Mouse (Mus musculus): Measurements from ENCODE around the gene B3galt5. TPM values are rescaled to one million over a fixed set of nuclear protein-coding genes. Genes with fewer than 3 reads are reported as not detected.
"Not testable (repeated sequence)": the region's sequence is repeated elsewhere in the genome, so short reads cannot be mapped to it uniquely, and the experiment has no call there.

B3galt5 gene
- polyA plus RNA-seq, 1 experiment from 2014 or later, result 0.43 TPM

DNA sequence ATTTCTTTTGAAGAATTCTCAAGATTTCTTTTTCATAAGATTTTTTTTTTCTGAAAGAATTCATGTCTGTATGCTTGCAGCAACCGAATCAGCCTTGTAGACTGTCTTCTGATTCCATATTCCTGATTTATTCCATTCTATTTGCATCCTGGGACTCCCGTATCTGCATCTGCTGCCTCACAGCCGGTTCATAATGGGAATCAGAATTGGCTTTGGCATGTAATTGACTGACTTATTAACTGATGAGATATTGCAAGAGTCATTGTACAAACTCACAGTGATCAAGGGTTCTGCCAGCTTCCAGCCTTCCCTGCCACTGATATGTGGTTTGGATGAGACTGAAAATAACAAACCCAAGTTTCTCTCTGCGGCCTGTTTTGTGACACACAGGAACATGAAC is 67.8 kb downstream of the B3galt5 start:
- Histone ChIP-seq H3K9me3 (no peaks in the 10 kb centered on the region), H3K27ac (no peak overlapping the region), H3K4me1 (replicated peaks) (0 out of 2 replicates have a peak, but pooled peaks cover 2% of the 10 kb centered on the region), H3K36me3 (no peaks in the 10 kb centered on the region), H3K4me2 (no peak overlapping the region), H3K27me3 (no peaks in the 10 kb centered on the region), H3K4me3 (replicated peaks) (no peak overlapping the region), H3K9ac (replicated peaks) (no peak overlapping the region)
- ATAC-seq (ENCODE audit: insufficient number of reproducible peaks, insufficient read depth, low FRiP score, low TSS enrichment, low read depth), result no peak
- WGBS, result 80% methylated on average over 4 of the region's 4 CpGs

DNA sequence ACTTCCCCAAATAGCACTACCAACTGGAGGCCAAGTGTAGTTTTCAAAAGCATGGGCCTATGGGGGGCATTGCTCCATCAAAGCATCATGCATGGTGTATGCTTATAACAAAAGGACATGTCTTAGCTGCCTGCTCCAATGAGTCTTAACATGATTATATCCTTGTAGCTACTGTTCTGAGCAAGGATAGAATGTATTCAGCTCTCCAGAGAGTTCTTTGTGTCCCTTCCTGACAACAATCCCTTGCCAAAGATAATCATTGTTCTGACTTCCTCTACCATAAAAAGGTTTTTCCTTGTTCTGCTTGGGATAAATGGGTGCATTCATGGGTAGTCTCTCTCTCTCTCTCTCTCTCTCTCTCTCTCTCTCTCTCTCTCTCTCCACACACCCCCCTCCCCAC is 68.8 kb downstream of the B3galt5 start:
- ATAC-seq (ENCODE audit: insufficient number of reproducible peaks, insufficient read depth, low FRiP score, low TSS enrichment, low read depth), result no peak
- no peaks in the 10 kb centered on the region for H3K4me1 ChIP-seq (replicated peaks)
- H3K4me3 ChIP-seq (replicated peaks), result no peak overlapping the region
- H3K4me2 ChIP-seq, result no peak overlapping the region
- H3K9ac ChIP-seq (replicated peaks), result no peak overlapping the region
- H3K27me3 ChIP-seq, result no peaks in the 10 kb centered on the region
- H3K36me3 ChIP-seq, result no peaks in the 10 kb centered on the region
- H3K9me3 ChIP-seq, result no peaks in the 10 kb centered on the region
- H3K27ac ChIP-seq, result no peak overlapping the region

DNA sequence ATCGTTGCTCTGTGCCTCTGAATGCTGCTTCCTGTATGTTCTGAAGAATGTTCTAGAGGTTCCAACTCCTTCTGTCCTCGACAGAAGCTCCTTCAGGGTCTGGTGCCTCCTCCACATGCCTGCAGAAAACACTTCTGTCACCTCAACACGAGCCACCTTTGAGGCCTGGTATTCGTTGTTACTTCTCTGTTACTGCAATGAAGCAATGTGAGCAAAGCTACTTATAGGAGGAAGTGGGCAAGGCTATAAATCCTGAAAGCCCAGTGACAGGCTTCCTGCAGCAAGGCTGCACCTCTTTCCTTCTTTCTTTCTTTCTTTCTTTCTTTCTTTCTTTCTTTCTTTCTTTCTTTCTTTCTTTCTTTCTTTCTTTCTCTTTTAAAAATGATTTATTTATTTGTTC is 71.3 kb downstream of the B3galt5 start:
- no peaks in the 10 kb centered on the region for H3K4me1 ChIP-seq (replicated peaks)
- no peak for ATAC-seq (ENCODE audit: insufficient number of reproducible peaks, insufficient read depth, low FRiP score, low TSS enrichment, low read depth)
- H3K27me3 ChIP-seq, result no peaks in the 10 kb centered on the region
- H3K27ac ChIP-seq, result no peak overlapping the region
- no peak overlapping the region for H3K4me2 ChIP-seq
- H3K4me3 ChIP-seq (replicated peaks), result no peak overlapping the region
- WGBS, result 55% methylated on average over 4 of the region's 4 CpGs
- H3K9ac ChIP-seq (replicated peaks), result no peak overlapping the region
- no peaks in the 10 kb centered on the region for H3K9me3 ChIP-seq
- no peaks in the 10 kb centered on the region for H3K36me3 ChIP-seq

DNA sequence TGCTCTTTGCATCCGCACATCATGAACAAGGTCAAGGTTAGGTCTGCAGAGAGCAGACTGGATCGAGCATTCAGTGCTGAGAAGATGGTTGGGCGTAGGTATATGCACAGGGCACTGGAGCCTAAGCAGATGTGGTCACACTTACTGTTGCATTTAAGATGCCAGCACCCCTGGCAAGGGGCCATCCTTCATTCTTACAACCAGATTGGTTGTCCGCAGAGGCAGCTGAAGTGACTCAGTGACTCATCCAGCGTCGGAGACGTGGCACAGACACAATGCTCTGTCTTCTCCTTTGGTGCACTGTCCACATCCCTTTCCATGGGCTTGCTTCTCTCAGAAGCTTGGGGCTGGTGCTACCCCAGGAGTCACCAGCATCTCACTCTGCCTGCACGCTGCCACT is 82.2 kb downstream of the B3galt5 start:
- H3K4me1 ChIP-seq (replicated peaks), result no peaks in the 10 kb centered on the region
- no peak overlapping the region for H3K27ac ChIP-seq
- 91% methylated on average over 8 of the region's 8 CpGs for WGBS
- no peak overlapping the region for H3K4me2 ChIP-seq
- no peak for ATAC-seq (ENCODE audit: insufficient number of reproducible peaks, insufficient read depth, low FRiP score, low TSS enrichment, low read depth)
- no peaks in the 10 kb centered on the region for H3K36me3 ChIP-seq
- no peak overlapping the region for H3K9ac ChIP-seq (replicated peaks)
- H3K9me3 ChIP-seq, result no peaks in the 10 kb centered on the region
- no peaks in the 10 kb centered on the region for H3K27me3 ChIP-seq
- no peak overlapping the region for H3K4me3 ChIP-seq (replicated peaks)

DNA sequence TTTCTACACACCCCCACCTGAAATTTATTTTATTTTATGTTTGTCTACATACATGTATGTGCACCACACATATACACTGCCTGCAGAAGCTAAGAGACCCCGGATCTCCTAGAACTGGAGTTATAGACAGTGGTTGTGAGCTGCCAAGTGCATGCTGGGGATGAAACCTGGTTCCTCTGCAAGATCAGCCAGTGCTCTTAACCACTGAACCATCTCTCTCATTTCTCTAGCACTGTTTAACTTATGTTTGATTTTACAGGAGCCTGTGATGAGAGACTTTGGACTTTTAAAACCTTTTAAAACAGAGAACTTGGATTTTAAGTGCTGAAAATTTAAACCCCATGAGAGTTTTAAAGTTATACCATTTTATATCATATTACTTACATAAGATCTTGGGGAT is 87.1 kb downstream of the B3galt5 start:
- no peaks in the 10 kb centered on the region for H3K27me3 ChIP-seq
- H3K9ac ChIP-seq (replicated peaks), result no peak overlapping the region
- no peak overlapping the region for H3K4me2 ChIP-seq
- WGBS, result 83% methylated on average over 1 of the region's 1 CpGs
- H3K9me3 ChIP-seq, result no peaks in the 10 kb centered on the region
- no peaks in the 10 kb centered on the region for H3K36me3 ChIP-seq
- ATAC-seq (ENCODE audit: insufficient number of reproducible peaks, insufficient read depth, low FRiP score, low TSS enrichment, low read depth), result no peak
- H3K4me1 ChIP-seq (replicated peaks), result peaks cover 21% of the 10 kb centered on the region
- no peak overlapping the region for H3K4me3 ChIP-seq (replicated peaks)
- no peak overlapping the region for H3K27ac ChIP-seq

DNA sequence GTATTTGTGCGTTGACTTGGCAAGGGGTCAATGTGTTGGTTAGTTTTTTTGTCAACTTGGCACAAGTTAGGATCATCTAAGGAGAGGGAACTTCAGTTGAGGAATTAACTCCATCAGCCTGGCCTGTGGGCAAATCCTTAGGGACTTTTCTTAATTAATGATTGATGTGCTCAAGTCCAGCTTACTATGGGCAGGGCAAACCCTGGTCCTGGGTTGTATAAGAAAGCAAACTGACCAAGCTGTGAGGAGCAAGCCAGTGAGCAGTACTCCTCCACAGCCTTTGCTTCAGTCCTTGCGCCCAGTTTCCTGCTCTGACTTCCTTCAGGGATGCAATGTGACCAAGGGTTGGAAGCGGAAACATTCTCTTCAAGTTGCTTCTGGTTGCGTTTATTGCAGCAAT is 87.6 kb downstream of the B3galt5 start:
- no peak for ATAC-seq (ENCODE audit: insufficient number of reproducible peaks, insufficient read depth, low FRiP score, low TSS enrichment, low read depth)
- H3K4me3 ChIP-seq (replicated peaks), result no peak overlapping the region
- WGBS, result 88% methylated on average over 4 of the region's 4 CpGs
- no peak overlapping the region for H3K9ac ChIP-seq (replicated peaks)
- H3K9me3 ChIP-seq, result no peaks in the 10 kb centered on the region
- no peaks in the 10 kb centered on the region for H3K27me3 ChIP-seq
- H3K4me1 ChIP-seq (replicated peaks), result peaks cover 21% of the 10 kb centered on the region
- no peaks in the 10 kb centered on the region for H3K36me3 ChIP-seq
- H3K4me2 ChIP-seq, result no peak overlapping the region
- H3K27ac ChIP-seq, result no peak overlapping the region

DNA sequence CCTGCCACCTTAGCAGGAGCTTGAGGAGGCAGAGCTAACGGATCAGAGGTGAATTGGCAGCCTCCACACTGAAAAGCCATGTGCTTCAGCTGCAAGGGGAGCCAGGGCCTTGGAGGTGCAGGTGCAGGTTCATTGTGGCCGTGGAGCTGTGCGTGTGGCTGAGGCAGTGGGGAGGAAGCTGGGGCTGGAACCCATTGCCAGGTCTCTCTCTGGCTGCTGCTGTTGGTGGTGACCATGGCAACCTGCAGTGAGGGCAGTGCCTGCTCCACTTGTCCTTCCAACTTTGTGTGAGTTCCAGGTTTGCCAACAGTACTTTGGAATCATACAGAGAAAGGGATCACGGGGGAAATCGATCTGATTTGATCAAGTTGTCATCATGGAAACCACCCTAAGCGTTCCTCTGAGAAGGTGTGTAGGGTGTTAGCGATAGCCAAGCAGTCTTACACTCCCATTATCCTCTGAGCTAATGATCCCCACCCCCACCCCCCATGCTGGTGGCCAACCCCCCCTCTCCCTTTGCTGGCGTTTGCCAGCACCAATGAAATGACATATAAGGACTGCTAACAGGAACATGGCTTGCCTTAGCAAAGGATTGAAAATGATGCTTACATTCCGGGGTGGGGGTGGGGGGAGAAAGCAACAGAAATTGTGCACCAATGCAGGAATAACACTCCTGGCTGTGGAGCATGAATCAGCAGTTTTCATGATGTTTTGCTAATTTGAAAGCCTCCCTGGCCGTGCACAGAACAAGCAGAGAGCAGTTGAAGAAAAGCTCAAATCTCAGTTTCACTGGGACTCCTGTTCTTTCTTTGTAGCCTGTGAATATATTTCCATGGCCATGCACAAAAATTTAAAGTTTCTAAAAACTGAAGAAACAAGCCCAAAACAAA is 90.8 kb downstream of the B3galt5 start:
- Histone ChIP-seq H3K36me3 (no peaks in the 10 kb centered on the region), H3K4me2 (no peak overlapping the region), H3K4me1 (replicated peaks) (peaks cover 21% of the 10 kb centered on the region), H3K4me3 (replicated peaks) (no peak overlapping the region), H3K9me3 (no peaks in the 10 kb centered on the region), H3K9ac (replicated peaks) (no peak overlapping the region), H3K27me3 (no peaks in the 10 kb centered on the region), H3K27ac (no peak overlapping the region)
- no peak for ATAC-seq (ENCODE audit: insufficient number of reproducible peaks, insufficient read depth, low FRiP score, low TSS enrichment, low read depth)
- WGBS, result 41% methylated on average over 10 of the region's 10 CpGs

DNA sequence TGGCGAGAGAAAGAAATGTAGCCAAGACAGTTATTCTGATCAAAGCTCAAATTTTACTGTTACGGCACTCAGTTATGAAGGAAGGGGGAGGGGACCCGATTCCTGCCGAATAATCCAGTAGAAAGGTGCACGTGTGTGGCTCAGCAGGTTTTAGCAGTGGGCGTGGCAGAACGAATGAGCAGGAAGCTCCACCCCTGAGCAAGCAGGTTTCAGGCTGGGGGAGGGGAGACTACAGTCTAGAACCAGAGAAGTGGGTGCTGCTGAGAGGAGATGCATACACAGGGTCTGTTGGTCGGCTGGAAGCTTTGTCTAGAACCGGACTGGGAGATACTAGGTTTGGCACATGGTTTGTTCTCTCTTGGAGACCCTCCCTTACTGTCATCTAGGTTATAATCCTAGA is 91.7 kb downstream of the B3galt5 start:
- not testable (repeated sequence) for H3K4me3 ChIP-seq (replicated peaks); H3K27me3 ChIP-seq; ATAC-seq (ENCODE audit: insufficient number of reproducible peaks, insufficient read depth, low FRiP score, low TSS enrichment, low read depth); H3K9ac ChIP-seq (replicated peaks); H3K9me3 ChIP-seq; H3K27ac ChIP-seq; H3K36me3 ChIP-seq
- 36% methylated on average over 9 of the region's 9 CpGs for WGBS
- Histone ChIP-seq H3K4me2 (0 out of 2 replicates have a peak overlapping the region, but pooled peaks have one; percentile 10), H3K4me1 (replicated peaks) (peaks cover 21% of the 10 kb centered on the region)

DNA sequence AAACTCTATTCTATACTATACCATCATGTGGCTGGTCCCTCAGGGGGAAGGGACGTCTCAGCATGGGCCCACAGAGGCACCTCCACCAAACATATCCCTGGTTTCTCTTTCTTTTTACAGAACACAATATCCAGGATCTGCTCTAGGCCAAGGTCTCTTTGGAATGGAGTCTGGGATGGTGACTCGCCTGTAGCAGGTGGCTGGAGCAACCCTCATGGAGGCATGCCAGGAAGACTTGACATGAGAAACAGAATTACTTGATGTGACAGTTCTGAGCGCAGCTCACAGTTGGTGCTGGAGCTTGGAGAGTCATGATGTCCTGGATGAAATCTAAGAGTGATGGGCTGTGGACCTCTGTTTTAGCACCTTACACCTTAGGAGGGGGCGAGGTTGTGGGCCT is 104.0 kb downstream of the B3galt5 start:
- H3K27ac ChIP-seq, result no peak overlapping the region
- peaks cover 12% of the 10 kb centered on the region; the same call in 1 of the 2 replicates for H3K27me3 ChIP-seq
- H3K4me1 ChIP-seq (replicated peaks), result 0 out of 2 replicates have a peak, but pooled peaks cover 1% of the 10 kb centered on the region
- no peak overlapping the region for H3K4me3 ChIP-seq (replicated peaks)
- no peak overlapping the region for H3K4me2 ChIP-seq
- 85% methylated on average over 4 of the region's 4 CpGs for WGBS
- no peak for ATAC-seq (ENCODE audit: insufficient number of reproducible peaks, insufficient read depth, low FRiP score, low TSS enrichment, low read depth)
- no peaks in the 10 kb centered on the region for H3K9me3 ChIP-seq
- H3K36me3 ChIP-seq, result no peaks in the 10 kb centered on the region
- H3K9ac ChIP-seq (replicated peaks), result no peak overlapping the region

DNA sequence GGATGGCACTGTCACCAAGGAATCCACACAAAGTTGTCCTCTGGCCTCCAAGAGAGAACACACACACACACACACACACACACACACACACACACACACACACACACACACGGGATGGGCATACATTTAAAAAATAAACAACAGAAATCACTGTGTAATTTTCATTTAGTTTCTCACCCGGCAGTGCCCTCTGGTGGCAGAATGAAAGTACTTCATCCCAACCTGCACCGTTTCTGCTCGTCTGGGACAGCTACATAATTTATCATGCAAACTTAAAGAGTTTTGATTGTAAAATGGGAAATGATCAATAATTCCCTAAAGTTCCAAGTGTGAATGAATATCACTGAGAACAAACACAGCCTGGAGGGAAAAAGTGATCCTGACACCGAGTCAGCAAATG is 105.7 kb downstream of the B3galt5 start:
- Histone ChIP-seq H3K36me3 (no peaks in the 10 kb centered on the region), H3K4me2 (no peak overlapping the region), H3K4me1 (replicated peaks) (0 out of 2 replicates have a peak, but pooled peaks cover 3% of the 10 kb centered on the region), H3K27me3 (peaks cover 13% of the 10 kb centered on the region; the same call in 1 of the 2 replicates), H3K4me3 (replicated peaks) (no peak overlapping the region), H3K9me3 (no peaks in the 10 kb centered on the region), H3K27ac (no peak overlapping the region), H3K9ac (replicated peaks) (no peak overlapping the region)
- no peak for ATAC-seq (ENCODE audit: insufficient number of reproducible peaks, insufficient read depth, low FRiP score, low TSS enrichment, low read depth)
- 12% methylated on average over 5 of the region's 5 CpGs for WGBS

DNA sequence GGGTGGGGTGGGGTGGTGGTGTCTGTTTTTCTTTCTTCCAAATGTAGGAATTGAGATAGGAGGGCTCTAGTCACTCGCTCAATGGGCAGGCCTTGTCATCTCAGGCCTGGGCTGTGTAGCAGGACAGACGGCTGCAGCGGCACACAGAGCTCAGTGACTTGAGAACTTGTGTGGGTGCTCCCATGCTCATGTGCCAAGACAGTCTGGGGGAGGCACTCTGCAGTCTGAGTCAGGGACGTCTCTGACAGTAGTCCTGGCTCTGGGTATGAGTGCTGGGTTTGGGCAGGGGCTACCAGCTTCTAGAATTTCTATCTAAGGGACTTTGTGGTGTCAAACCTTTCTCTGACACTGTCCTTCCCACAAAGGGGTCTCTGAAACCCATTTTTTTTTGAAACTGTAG is 106.3 kb downstream of the B3galt5 start:
- Histone ChIP-seq H3K27me3 (peaks cover 13% of the 10 kb centered on the region; the same call in 1 of the 2 replicates), H3K4me2 (no peak overlapping the region), H3K36me3 (no peaks in the 10 kb centered on the region), H3K9me3 (no peaks in the 10 kb centered on the region), H3K4me1 (replicated peaks) (0 out of 2 replicates have a peak, but pooled peaks cover 3% of the 10 kb centered on the region), H3K9ac (replicated peaks) (no peak overlapping the region), H3K4me3 (replicated peaks) (no peak overlapping the region), H3K27ac (no peak overlapping the region)
- 84% methylated on average over 4 of the region's 4 CpGs for WGBS
- no peak for ATAC-seq (ENCODE audit: insufficient number of reproducible peaks, insufficient read depth, low FRiP score, low TSS enrichment, low read depth)

DNA sequence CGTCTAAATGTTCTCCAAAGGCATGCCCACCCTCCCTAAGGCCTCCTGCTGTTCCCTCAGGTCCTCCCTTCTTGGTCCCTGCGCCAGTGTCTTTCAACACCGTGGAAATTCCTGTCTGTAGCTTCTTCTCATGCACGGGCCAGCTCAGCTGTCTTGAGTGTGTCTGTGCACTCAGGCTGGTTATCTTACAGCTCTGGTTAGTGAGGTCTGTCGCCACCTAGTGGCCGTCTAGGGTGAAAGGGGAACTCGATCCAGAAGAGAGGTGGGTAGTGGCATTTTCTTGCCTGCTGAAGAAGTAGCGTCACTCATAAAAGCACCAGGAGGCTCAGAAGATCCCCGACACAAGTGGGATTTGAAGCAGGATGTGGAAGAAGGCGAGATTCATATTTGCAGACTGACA is 109.5 kb downstream of the B3galt5 start:
- 5% methylated on average over 10 of the region's 10 CpGs for WGBS
- peaks cover 13% of the 10 kb centered on the region for H3K4me1 ChIP-seq (replicated peaks)
- H3K4me3 ChIP-seq (replicated peaks), result no peak overlapping the region
- no peaks in the 10 kb centered on the region for H3K9me3 ChIP-seq
- ATAC-seq (ENCODE audit: insufficient number of reproducible peaks, insufficient read depth, low FRiP score, low TSS enrichment, low read depth), result no peak
- H3K27ac ChIP-seq, result no peak overlapping the region
- no peak overlapping the region for H3K9ac ChIP-seq (replicated peaks)
- H3K27me3 ChIP-seq, result peaks cover 21% of the 10 kb centered on the region; the same call in 1 of the 2 replicates
- H3K4me2 ChIP-seq, result peak overlapping the region; percentile 19
- H3K36me3 ChIP-seq, result no peaks in the 10 kb centered on the region

Measured in limb, embryonic 12.5 days (tissue).